Mouse (Mus musculus) adrenal gland, adult 18-20 months (tissue): ENCODE results near the gene Mov10. TPM values are rescaled to one million over a fixed set of nuclear protein-coding genes. Genes with fewer than 3 reads are reported as not detected.

Experiments used
- DNase-seq, 2 experiments: peaks; one replicate each; pipeline ENCODE4 v3.0.0; 2021 to 2022; ENCODE audit warnings: low spot score in 2 of 2
- total RNA-seq, 2 experiments: library from RNA; stranded (reverse); gene quantifications; 1 replicate in 1 of 2; 2 replicates in 1 of 2; pipeline ENCODE4 v1.2.3; 2021

Mov10 gene
- total RNA-seq, 2 experiments from 2014 or later: 9.0 to 15.0 TPM

GRCm38 (mm10) chr3:104811752-104812151 is 6.6 kb downstream of the Mov10 start:
- DNase-seq: no peak

GRCm38 (mm10) chr3:104805539-104805938 is 12.8 kb downstream of the Mov10 start:
- no peak for DNase-seq

- no peak for DNase-seq
These were observed 14.1 kb downstream of the Mov10 start for GRCm38 (mm10) chr3:104804312-104804711.

GRCm38 (mm10) chr3:104801481-104801880 is 16.9 kb downstream of the Mov10 start:
- DNase-seq: no peak

GRCm38 (mm10) chr3:104800681-104801080 is 17.7 kb downstream of the Mov10 start:
- no peak for DNase-seq

- DNase-seq: no peak
These were observed 21.8 kb downstream of the Mov10 start for GRCm38 (mm10) chr3:104796430-104797082.

GRCm38 (mm10) chr3:104795661-104796340 is 22.6 kb downstream of the Mov10 start:
- peak in 1 of 2 experiments; percentile 28 for DNase-seq

- no peak for DNase-seq
These were observed 23.4 kb downstream of the Mov10 start for GRCm38 (mm10) chr3:104794953-104795470.

- DNase-seq: peak; percentile 75 to 85
These were observed 24.2 kb downstream of the Mov10 start for GRCm38 (mm10) chr3:104793871-104794828.

- no peak for DNase-seq
These were observed 25.7 kb downstream of the Mov10 start for GRCm38 (mm10) chr3:104792360-104793270.

GRCm38 (mm10) chr3:104791671-104792070 is 26.7 kb downstream of the Mov10 start:
- no peak for DNase-seq

- no peak for DNase-seq
These were observed 27.3 kb downstream of the Mov10 start for GRCm38 (mm10) chr3:104791017-104791416.

GRCm38 (mm10) chr3:104790401-104790937 is 27.9 kb downstream of the Mov10 start:
- DNase-seq: no peak

GRCm38 (mm10) chr3:104789822-104790221 is 28.5 kb downstream of the Mov10 start:
- peak; percentile 30 to 55 for DNase-seq

GRCm38 (mm10) chr3:104789312-104789605 is 29.1 kb downstream of the Mov10 start:
- peak in 1 of 2 experiments; percentile 26 for DNase-seq

- DNase-seq: peak; percentile 73 to 81
These were observed 29.6 kb downstream of the Mov10 start for GRCm38 (mm10) chr3:104788561-104789311.

GRCm38 (mm10) chr3:104788075-104788474 is 30.3 kb downstream of the Mov10 start, which contains the start of gene Rhoc:
Gene Rhoc (plus strand): TSS chr3:104788375.
- no peak for DNase-seq

- DNase-seq: no peak
These were observed 33.1 kb downstream of the Mov10 start for GRCm38 (mm10) chr3:104785284-104785683.

GRCm38 (mm10) chr3:104783971-104784500 is 34.3 kb downstream of the Mov10 start:
- DNase-seq: no peak
